Mouse (Mus musculus) embryonic stem cell, embryonic (primary cell): ENCODE results near the gene Tma7.

Experiments used
- CTCF ChIA-PET, 4 experiments: fragments of 300-600 bp in 2 of 4; fragments of 350-600 bp in 2 of 4; sonication (Branson Sonifier 250); formaldehyde crosslinking; loops; one replicate each; lab custom pipeline; 2022; ENCODE audit warnings: inconsistent platforms in 2 of 4; lab: Charles Lee
- POLR2A ChIA-PET, 4 experiments: fragments of 300-600 bp in 2 of 4; fragments of 350-600 bp in 2 of 4; sonication (Branson Sonifier 250); formaldehyde crosslinking; loops; one replicate each; lab custom pipeline; 2022; ENCODE audit warnings: antibody characterized with exemption in 4 of 4, inconsistent platforms in 1 of 4; lab: Charles Lee

Gene Tma7

GRCm38 (mm10) chr9:109111101-109111500 lies 28.7 kb upstream of the Tma7 start:
- ChIA-PET POLR2A (interaction anchor here in 1 of 4 experiments (1.1 kb wide), 1 partner anchor 18 kb away, joined by 3 read pairs; no protein-coding TSS in a partner anchor), CTCF (interaction anchor here in 1 of 4 experiments (2.4 kb wide), 1 partner anchor 23 kb away, joined by 11 read pairs; no protein-coding TSS in a partner anchor)

- CTCF ChIA-PET = no interaction called here
- POLR2A ChIA-PET = interaction anchor here in 1 of 4 experiments (0.7 kb wide), 1 partner anchor 23 kb away, joined by 3 read pairs; no protein-coding TSS in a partner anchor
Observed at GRCm38 (mm10) chr9:109110240-109110639, 27.9 kb upstream of the Tma7 start.

GRCm38 (mm10) chr9:109107341-109107740 lies 25.0 kb upstream of the Tma7 start:
- CTCF ChIA-PET = interaction anchor here in 1 of 4 experiments (0.6 kb wide), 1 partner anchor 66 kb away, joined by 4 read pairs; no protein-coding TSS in a partner anchor
- POLR2A ChIA-PET = no interaction called here

GRCm38 (mm10) chr9:109105648-109106047 lies 23.3 kb upstream of the Tma7 start:
- ChIA-PET CTCF (interaction anchor here in 1 of 4 experiments (1.0 to 1.2 kb wide), 2 partner anchors 17 to 18 kb away, joined by 5 to 6 read pairs; no protein-coding TSS in a partner anchor), POLR2A (interaction anchor here in 3 of 4 experiments (0.6 to 1.4 kb wide), 7 partner anchors 9 to 154 kb away, joined by 3 to 8 read pairs (median 4); partner anchors contain the start of gene Plxnb1 (in 2 of the 3))

DNA sequence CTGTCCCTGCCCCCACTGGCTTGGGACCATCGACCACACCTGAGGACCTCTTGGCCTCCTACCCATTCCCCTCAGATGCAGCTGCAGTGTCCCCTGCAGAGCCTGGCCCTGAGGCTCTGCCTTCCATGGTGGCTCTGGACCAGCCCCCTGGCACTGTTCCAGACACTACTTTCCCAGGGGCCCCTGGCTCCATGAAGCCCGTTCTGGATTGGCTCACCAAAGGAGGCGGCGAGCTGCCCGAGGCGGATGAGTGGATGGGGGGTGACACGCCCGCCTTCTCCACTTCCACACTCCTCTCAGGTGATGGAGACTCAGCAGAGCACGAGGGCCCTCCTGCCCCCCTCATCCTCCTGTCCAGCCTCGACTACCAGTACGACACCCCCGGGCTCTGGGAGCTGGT lies 22.6 kb upstream of the Tma7 start:
- CTCF ChIA-PET = interaction anchor here in 1 of 4 experiments (1.0 to 1.2 kb wide), 2 partner anchors 17 kb away, joined by 5 to 6 read pairs; no protein-coding TSS in a partner anchor

DNA sequence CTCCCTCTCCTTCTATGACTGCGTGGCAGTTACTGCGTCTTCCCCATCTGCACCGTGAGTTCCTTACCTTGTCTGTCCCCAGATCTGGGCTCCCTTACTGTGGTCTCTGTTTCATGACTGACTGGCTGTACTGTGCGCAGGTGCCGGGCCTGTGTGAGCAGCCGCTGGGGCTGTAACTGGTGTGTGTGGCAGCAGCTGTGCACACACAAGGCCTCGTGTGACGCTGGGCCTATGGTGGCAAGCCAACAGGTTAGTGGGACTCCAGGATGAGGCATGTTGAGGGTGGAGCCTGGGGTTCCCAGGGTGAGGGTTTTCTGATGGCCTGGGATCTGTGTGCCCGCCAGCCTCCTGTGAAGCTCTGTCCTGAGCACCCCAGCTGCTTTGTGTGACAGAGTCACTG lies 21.7 kb upstream of the Tma7 start:
- CTCF ChIA-PET = no interaction called here
- POLR2A ChIA-PET = interaction anchor here in 1 of 4 experiments (1.0 kb wide), 1 partner anchor 11 kb away, joined by 3 read pairs; no protein-coding TSS in a partner anchor

More for the DNA sequence above, 22.6 kb upstream of the Tma7 start:
- POLR2A ChIA-PET = interaction anchor here (0.5 to 1.4 kb wide), 6 partner anchors 8 to 52 kb away, joined by 3 to 8 read pairs (median 4); partner anchors contain the start of gene Plxnb1 (in 2 of the 4)

- ChIA-PET POLR2A (interaction anchor here in 1 of 4 experiments (1.0 kb wide), 1 partner anchor 11 kb away, joined by 3 read pairs; no protein-coding TSS in a partner anchor), CTCF (interaction anchor here in 1 of 4 experiments (0.6 kb wide), 1 partner anchor 372 kb away, joined by 3 read pairs; no protein-coding TSS in a partner anchor)
Observed at GRCm38 (mm10) chr9:109103250-109103649, 20.9 kb upstream of the Tma7 start.

DNA sequence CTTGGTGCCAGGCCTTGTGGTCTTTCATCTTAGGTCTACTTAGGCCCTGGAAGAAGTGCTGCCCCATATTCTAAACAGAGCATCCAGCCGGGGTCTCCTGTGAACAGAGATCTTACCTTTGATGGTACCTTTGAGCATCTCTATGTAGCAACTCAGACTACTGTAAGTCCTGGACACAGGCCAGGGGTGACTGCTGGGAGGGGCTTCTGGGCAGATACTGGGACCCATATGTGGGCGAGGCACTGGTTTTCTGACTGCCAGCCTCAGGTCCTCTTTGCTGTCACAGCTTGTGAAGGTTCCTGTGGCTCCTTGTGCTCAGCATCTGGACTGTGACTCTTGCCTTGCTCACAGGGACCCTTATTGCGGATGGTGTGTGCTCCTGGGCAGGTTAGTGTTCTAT lies 20.2 kb upstream of the Tma7 start:
- ChIA-PET POLR2A (interaction anchor here in 2 of 4 experiments (1.1 to 2.6 kb wide), 2 partner anchors 11 to 29 kb away, joined by 3 to 7 read pairs; partner anchors contain the start of gene Atrip (in 1 of the 2)), CTCF (no interaction called here)

DNA sequence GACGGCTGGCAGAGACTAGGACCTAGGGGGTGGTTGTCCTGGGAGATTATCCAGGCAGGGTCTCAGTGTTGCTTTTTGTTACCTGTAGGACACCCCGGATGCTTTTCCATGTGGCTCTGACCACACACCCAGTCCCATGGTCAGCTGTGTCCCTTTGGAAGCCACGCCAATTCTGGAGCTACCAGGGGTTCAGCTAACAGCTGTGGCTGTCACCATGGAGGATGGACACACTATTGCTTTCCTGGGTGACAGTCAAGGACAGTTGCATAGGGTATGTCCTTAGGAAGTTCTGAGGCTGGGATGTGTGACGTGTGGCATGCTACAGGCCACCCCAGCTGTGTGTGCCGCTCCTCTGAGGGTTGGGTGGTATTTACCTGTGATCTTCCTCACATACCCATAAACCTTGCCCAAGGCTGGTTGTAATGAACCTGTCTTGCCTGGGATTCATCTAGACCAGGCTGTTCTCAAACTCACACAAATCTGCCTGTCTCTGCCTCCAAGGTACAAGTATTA lies 19.6 kb upstream of the Tma7 start:
- CTCF ChIA-PET = no interaction called here
- POLR2A ChIA-PET = interaction anchor here in 2 of 4 experiments (1.1 to 2.6 kb wide), 2 partner anchors 10 to 28 kb away, joined by 3 to 7 read pairs; partner anchors contain the start of gene Atrip (in 1 of the 2)

- CTCF ChIA-PET = interaction anchor here in 1 of 4 experiments (1.4 kb wide), 1 partner anchor 13 kb away, joined by 4 read pairs; no protein-coding TSS in a partner anchor
- POLR2A ChIA-PET = interaction anchor here in 3 of 4 experiments (0.6 to 2.6 kb wide), 7 partner anchors 12 to 963 kb away, joined by 3 to 7 read pairs (median 5); partner anchors contain the start of genes Atrip (in 1 of the 3), Ccdc51 (in 1 of the 3), Tma7 (in 1 of the 3) and Trex1 (in 1 of the 3)
Observed at GRCm38 (mm10) chr9:109100307-109100928, 18.0 kb upstream of the Tma7 start.

DNA sequence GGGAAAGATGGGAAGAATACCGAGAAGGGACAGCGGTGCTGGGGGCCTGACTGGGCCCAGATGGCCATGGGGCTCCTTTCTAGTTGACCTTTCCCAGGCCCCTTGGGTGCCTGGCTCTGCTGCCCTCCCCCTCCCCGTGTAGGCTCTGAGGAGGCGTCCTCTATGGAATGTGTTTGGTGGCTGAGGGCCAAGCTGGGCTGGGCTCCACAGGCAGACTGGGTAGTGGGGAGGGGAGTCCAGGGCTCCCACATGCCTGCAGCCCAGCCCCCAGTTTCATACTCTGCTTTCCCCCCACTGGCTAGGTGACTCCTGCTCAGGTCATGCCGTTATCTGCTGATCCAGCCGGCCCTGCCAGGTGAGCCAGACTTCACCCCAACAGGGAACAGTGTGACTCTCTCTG lies 16.6 kb upstream of the Tma7 start:
- ChIA-PET POLR2A (interaction anchor here in 2 of 4 experiments (0.6 to 2.7 kb wide), 3 partner anchors 11 to 394 kb away, joined by 3 to 10 read pairs (median 6); partner anchors contain the start of genes Ccdc51 (in 1 of the 2) and Tma7 (in 1 of the 2)), CTCF (no interaction called here)

DNA sequence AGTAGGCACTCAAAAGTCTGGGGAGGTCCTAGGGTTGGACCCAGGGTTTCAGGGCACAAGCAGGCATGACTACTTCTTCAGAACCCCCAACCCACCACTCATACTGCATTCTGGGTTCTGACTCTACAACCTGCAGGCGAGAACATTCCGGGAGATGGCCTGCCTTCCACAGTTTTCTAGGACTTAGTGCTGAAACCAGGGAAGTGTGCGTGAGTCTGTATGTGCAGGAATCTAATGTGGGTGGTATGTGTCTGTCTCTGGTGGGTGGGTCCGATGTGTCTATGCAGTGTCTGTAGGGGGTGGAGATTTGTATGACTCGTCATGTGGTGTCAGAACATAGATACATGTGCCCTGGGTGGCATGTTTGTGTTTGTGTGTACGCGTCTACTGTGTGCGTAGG lies 16.0 kb upstream of the Tma7 start:
- CTCF ChIA-PET = no interaction called here
- POLR2A ChIA-PET = interaction anchor here in 1 of 4 experiments (0.6 to 4.3 kb wide), 4 partner anchors 10 to 648 kb away, joined by 5 to 24 read pairs (median 14); partner anchors contain the start of genes Atrip, Ccdc51 and Tma7

GRCm38 (mm10) chr9:109097831-109098230 lies 15.4 kb upstream of the Tma7 start:
- CTCF ChIA-PET = interaction anchor here in 1 of 4 experiments (2.6 kb wide), 1 partner anchor 10 kb away, joined by 9 read pairs; no protein-coding TSS in a partner anchor

GRCm38 (mm10) chr9:109097291-109097690 lies 14.9 kb upstream of the Tma7 start:
- ChIA-PET CTCF (interaction anchor here in 1 of 4 experiments (1.5 to 2.6 kb wide), 2 partner anchors 10 to 16 kb away, joined by 4 to 9 read pairs; partner anchors contain the start of gene Ccdc51), POLR2A (interaction anchor here in 2 of 4 experiments (0.7 to 4.3 kb wide), 20 partner anchors 8 to 776 kb away, joined by 3 to 32 read pairs (median 6); partner anchors contain the start of genes Atrip (in 2 of the 2), Ccdc51 (in 2 of the 2), Pfkfb4 (in 2 of the 2) and Tma7 (in 2 of the 2))

More at GRCm38 (mm10) chr9:109097831-109098230, 15.4 kb upstream of the Tma7 start:
- POLR2A ChIA-PET = interaction anchor here in 2 of 4 experiments (0.6 to 4.3 kb wide), 13 partner anchors 10 to 649 kb away, joined by 3 to 32 read pairs (median 6); partner anchors contain the start of genes Atrip (in 2 of the 2), Ccdc51 (in 2 of the 2), Pfkfb4 (in 2 of the 2) and Tma7 (in 2 of the 2)

GRCm38 (mm10) chr9:109096856-109097255 lies 14.5 kb upstream of the Tma7 start:
- CTCF ChIA-PET = interaction anchor here in 2 of 4 experiments (1.0 to 2.6 kb wide), 3 partner anchors 9 to 37 kb away, joined by 4 to 9 read pairs (median 4); partner anchors contain the start of genes Ccdc51 (in 1 of the 2) and Trex1 (in 1 of the 2)
- POLR2A ChIA-PET = interaction anchor here (0.5 to 4.3 kb wide), 27 partner anchors 9 to 776 kb away, joined by 3 to 32 read pairs (median 5); partner anchors contain the start of genes Atrip (in 2 of the 4), Ccdc51 (in 2 of the 4), Pfkfb4 (in 2 of the 4) and Tma7 (in 2 of the 4)

DNA sequence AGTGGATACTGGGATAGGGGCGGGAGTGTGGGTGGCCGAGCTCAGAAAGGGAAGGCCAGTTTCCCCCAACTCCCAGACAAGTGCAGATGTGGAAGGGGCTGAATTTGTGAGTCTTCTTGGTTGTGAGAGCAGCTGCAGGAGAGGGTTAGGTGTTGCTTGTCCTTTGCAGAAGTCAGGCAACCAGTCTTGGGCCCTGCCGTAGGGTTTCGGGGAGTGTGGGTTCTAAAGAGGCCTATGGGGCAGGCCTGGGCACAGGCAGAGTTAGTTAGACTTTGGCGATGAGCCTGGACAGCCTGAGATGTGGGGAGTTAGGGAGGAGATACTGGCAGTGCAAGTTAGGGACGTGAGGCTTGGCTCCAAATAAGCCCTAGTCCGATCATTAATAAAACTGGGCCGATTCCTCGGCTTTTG lies 13.9 kb upstream of the Tma7 start:
- POLR2A ChIA-PET = interaction anchor here (0.6 to 4.3 kb wide), 37 partner anchors 8 to 804 kb away, joined by 3 to 32 read pairs (median 4); partner anchors contain the start of genes Atrip (in 3 of the 4), Pfkfb4 (in 3 of the 4), Ccdc51 (in 2 of the 4) and Tma7 (in 2 of the 4)
- CTCF ChIA-PET = interaction anchor here in 3 of 4 experiments (0.5 to 2.6 kb wide), 8 partner anchors 9 to 942 kb away, joined by 3 to 9 read pairs (median 3); partner anchors contain the start of genes Ccdc51 (in 2 of the 3), Tma7 (in 1 of the 3) and Trex1 (in 1 of the 3)
